Mouse (Mus musculus): ENCODE data around the gene Rab3a. TPM values are rescaled to one million over a fixed set of nuclear protein-coding genes. Genes with fewer than 3 reads are reported as not detected.

Gene Rab3a
- 15.5 and 18.6 TPM in 2 replicates for polyA plus RNA-seq (2015; fragmentation: Nextera tagmentation; extraction: Ambion mirVana)

- Histone ChIP-seq H3K4me3 (replicated peaks) (peak within 1 kb of the TSS; percentile 74), H3K4me1 (peaks cover 61% of the 10 kb centered on the region), H3K27ac (peak within 1 kb of the TSS; percentile 87), H3K9me3 (replicated peaks) (no peaks in the 10 kb centered on the region), H3K36me3 (peaks cover 32% of the 10 kb centered on the region), H3K27me3 (0 out of 2 replicates have a peak, but pooled peaks cover under 1% of the 10 kb centered on the region), H3K4me2 (peak within 1 kb of the TSS; percentile 95), H3K9ac (peak within 1 kb of the TSS; percentile 71)
- ATAC-seq (replicated peaks; ENCODE audit: low FRiP score), result peak; percentile 97
- WGBS, result 8% methylated on average over 37 of the region's 37 CpGs
Observed at GRCm38 (mm10) chr8:70754043-70754870, at the start of gene Rab3a. TSS of gene Rab3a (plus strand) at chr8:70754679.

- ATAC-seq (replicated peaks; ENCODE audit: low FRiP score), result no peak
- no peak overlapping the region for H3K9ac ChIP-seq
- H3K36me3 ChIP-seq, result peaks cover 7% of the 10 kb centered on the region
- no peak overlapping the region for H3K4me2 ChIP-seq
- no peaks in the 10 kb centered on the region for H3K27me3 ChIP-seq
- WGBS, result 91% methylated on average over 14 of the region's 14 CpGs
- no peak overlapping the region for H3K27ac ChIP-seq
- no peak overlapping the region for H3K4me3 ChIP-seq (replicated peaks)
- peaks cover 5% of the 10 kb centered on the region; the same call in 1 of the 2 replicates for H3K4me1 ChIP-seq
- H3K9me3 ChIP-seq (replicated peaks), result no peaks in the 10 kb centered on the region
Observed at GRCm38 (mm10) chr8:70708281-70708680, 46.2 kb upstream of the Rab3a start.

- H3K27ac ChIP-seq, result no peak overlapping the region
- no peaks in the 10 kb centered on the region for H3K9me3 ChIP-seq (replicated peaks)
- peaks cover 14% of the 10 kb centered on the region; the same call in 1 of the 2 replicates for H3K4me1 ChIP-seq
- H3K9ac ChIP-seq, result no peak overlapping the region
- H3K27me3 ChIP-seq, result no peaks in the 10 kb centered on the region
- ATAC-seq (replicated peaks; ENCODE audit: low FRiP score), result no peak
- no peaks in the 10 kb centered on the region for H3K36me3 ChIP-seq
- 82% methylated on average over 9 of the region's 9 CpGs for WGBS
- no peak overlapping the region for H3K4me2 ChIP-seq
- no peak overlapping the region for H3K4me3 ChIP-seq (replicated peaks)
Observed at GRCm38 (mm10) chr8:70709794-70710193, 44.7 kb upstream of the Rab3a start.

GRCm38 (mm10) chr8:70710296-70710695 is 44.2 kb upstream of the Rab3a start:
- 95% methylated on average over 1 of the region's 1 CpGs for WGBS
- H3K4me2 ChIP-seq, result no peak overlapping the region
- no peak for ATAC-seq (replicated peaks; ENCODE audit: low FRiP score)
- H3K4me1 ChIP-seq, result peaks cover 14% of the 10 kb centered on the region; the same call in 1 of the 2 replicates
- H3K27ac ChIP-seq, result no peak overlapping the region
- no peaks in the 10 kb centered on the region for H3K36me3 ChIP-seq
- no peak overlapping the region for H3K4me3 ChIP-seq (replicated peaks)
- no peaks in the 10 kb centered on the region for H3K9me3 ChIP-seq (replicated peaks)
- H3K9ac ChIP-seq, result no peak overlapping the region
- no peaks in the 10 kb centered on the region for H3K27me3 ChIP-seq

- Histone ChIP-seq H3K4me2 (no peak overlapping the region), H3K4me1 (peaks cover 14% of the 10 kb centered on the region; the same call in 1 of the 2 replicates), H3K27ac (no peak overlapping the region), H3K27me3 (no peaks in the 10 kb centered on the region), H3K4me3 (replicated peaks) (no peak overlapping the region), H3K36me3 (no peaks in the 10 kb centered on the region), H3K9ac (no peak overlapping the region), H3K9me3 (replicated peaks) (no peaks in the 10 kb centered on the region)
- 84% methylated on average over 11 of the region's 11 CpGs for WGBS
- ATAC-seq (replicated peaks; ENCODE audit: low FRiP score), result no peak
Observed at GRCm38 (mm10) chr8:70711041-70711440, 43.4 kb upstream of the Rab3a start.

- 77% methylated on average over 7 of the region's 7 CpGs for whole genome bisulfite sequencing
- Histone ChIP-seq H3K27ac (no peak overlapping the region), H3K4me3 (replicated peaks) (no peak overlapping the region), H3K9ac (no peak overlapping the region), H3K27me3 (no peaks in the 10 kb centered on the region), H3K36me3 (no peaks in the 10 kb centered on the region), H3K4me1 (peaks cover 19% of the 10 kb centered on the region; the same call in 1 of the 2 replicates), H3K9me3 (replicated peaks) (no peaks in the 10 kb centered on the region), H3K4me2 (no peak overlapping the region)
- 0 out of 2 replicates have a peak, but pooled peaks have one; percentile 3 for ATAC-seq (replicated peaks; ENCODE audit: low FRiP score)
Observed at GRCm38 (mm10) chr8:70713991-70714390, 40.5 kb upstream of the Rab3a start.

GRCm38 (mm10) chr8:70715086-70715485 is 39.4 kb upstream of the Rab3a start:
- ATAC-seq (replicated peaks; ENCODE audit: low FRiP score), result no peak
- Histone ChIP-seq H3K9me3 (replicated peaks) (no peaks in the 10 kb centered on the region), H3K4me1 (peaks cover 19% of the 10 kb centered on the region; the same call in 1 of the 2 replicates), H3K36me3 (no peaks in the 10 kb centered on the region), H3K9ac (no peak overlapping the region), H3K4me3 (replicated peaks) (no peak overlapping the region), H3K27me3 (0 out of 2 replicates have a peak, but pooled peaks cover 3% of the 10 kb centered on the region), H3K27ac (no peak overlapping the region), H3K4me2 (no peak overlapping the region)
- 40% methylated on average over 2 of the region's 2 CpGs for WGBS

GRCm38 (mm10) chr8:70716521-70717400 is 37.7 kb upstream of the Rab3a start:
- 88% methylated on average over 40 of the region's 40 CpGs for WGBS
- no peak overlapping the region for H3K27ac ChIP-seq
- H3K4me1 ChIP-seq, result peaks cover 19% of the 10 kb centered on the region; the same call in 1 of the 2 replicates
- 0 out of 2 replicates have a peak, but pooled peaks cover 3% of the 10 kb centered on the region for H3K27me3 ChIP-seq
- no peak overlapping the region for H3K4me2 ChIP-seq
- H3K9ac ChIP-seq, result no peak overlapping the region
- no peak for ATAC-seq (replicated peaks; ENCODE audit: low FRiP score)
- no peaks in the 10 kb centered on the region for H3K9me3 ChIP-seq (replicated peaks)
- H3K36me3 ChIP-seq, result no peaks in the 10 kb centered on the region
- H3K4me3 ChIP-seq (replicated peaks), result no peak overlapping the region

- peak; percentile 15; the same call in 1 of the 2 replicates for ATAC-seq (replicated peaks; ENCODE audit: low FRiP score)
- peak within 1 kb of the TSS; percentile 31; the same call in 1 of the 2 replicates for H3K4me2 ChIP-seq
- WGBS, result 3% methylated on average over 19 of the region's 19 CpGs
Observed at GRCm38 (mm10) chr8:70718297-70718696, 36.2 kb upstream of the Rab3a start, which contains the start of gene Gm3336. TSS of gene Gm3336 (plus strand) at chr8:70718543.

GRCm38 (mm10) chr8:70719796-70720270 is 34.6 kb upstream of the Rab3a start:
- Histone ChIP-seq H3K36me3 (no peaks in the 10 kb centered on the region), H3K4me2 (no peak overlapping the region), H3K27ac (no peak overlapping the region), H3K27me3 (0 out of 2 replicates have a peak, but pooled peaks cover 3% of the 10 kb centered on the region), H3K9ac (no peak overlapping the region), H3K4me3 (replicated peaks) (no peak overlapping the region), H3K9me3 (replicated peaks) (no peaks in the 10 kb centered on the region), H3K4me1 (peaks cover 22% of the 10 kb centered on the region)
- WGBS, result 51% methylated on average over 9 of the region's 9 CpGs
- no peak for ATAC-seq (replicated peaks; ENCODE audit: low FRiP score)

More at GRCm38 (mm10) chr8:70718297-70718696, 36.2 kb upstream of the Rab3a start, which contains the start of gene Gm3336:
- no peak within 1 kb of the TSS for H3K27ac ChIP-seq
- no peak within 1 kb of the TSS for H3K4me3 ChIP-seq (replicated peaks)
- H3K36me3 ChIP-seq, result no peaks in the 10 kb centered on the region
- no peak within 1 kb of the TSS for H3K9ac ChIP-seq
- H3K4me1 ChIP-seq, result peaks cover 17% of the 10 kb centered on the region
- no peaks in the 10 kb centered on the region for H3K9me3 ChIP-seq (replicated peaks)
- 0 out of 2 replicates have a peak, but pooled peaks cover 3% of the 10 kb centered on the region for H3K27me3 ChIP-seq

GRCm38 (mm10) chr8:70720739-70721138 is 33.7 kb upstream of the Rab3a start:
- 7% methylated on average over 3 of the region's 3 CpGs for WGBS
- Histone ChIP-seq H3K9ac (no peak overlapping the region), H3K4me1 (peaks cover 26% of the 10 kb centered on the region)

More at GRCm38 (mm10) chr8:70720739-70721138, 33.7 kb upstream of the Rab3a start:
- H3K36me3 ChIP-seq, result no peaks in the 10 kb centered on the region
- H3K27me3 ChIP-seq, result 0 out of 2 replicates have a peak, but pooled peaks cover 3% of the 10 kb centered on the region
- no peaks in the 10 kb centered on the region for H3K9me3 ChIP-seq (replicated peaks)
- no peak for ATAC-seq (replicated peaks; ENCODE audit: low FRiP score)
- no peak overlapping the region; the same call in 1 of the 2 replicates for H3K27ac ChIP-seq
- no peak overlapping the region for H3K4me3 ChIP-seq (replicated peaks)
- no peak overlapping the region for H3K4me2 ChIP-seq
